Mouse (Mus musculus) liver, adult 2 months (tissue): ENCODE measurements around the gene Nfs1. TPM values are rescaled to one million over a fixed set of nuclear protein-coding genes. Genes with fewer than 3 reads are reported as not detected.
A peak's percentile ranks its signal among the peaks of the same experiment; 100 is the strongest.

Experiments
- DNase-seq: peaks from one replicate; pipeline ENCODE4 v3.0.0-alpha.2; 2011; ENCODE audit warnings: low read depth, low spot score; ENCODE audit errors: extremely low read depth
- H3K27ac ChIP-seq: fragments of 200-500 bp; replicated peaks from 2 replicates; pipeline ENCODE4 v1.5.1; 2012; ENCODE audit warnings: low read depth, mild to moderate bottlenecking, control low read depth, inconsistent platforms, low read length; ENCODE audit not compliant: insufficient read depth
- H3K27me3 ChIP-seq: fragments of 200-500 bp; 2 replicates; pipeline ENCODE4 v1.6.1; 2012; ENCODE audit warnings: mild to moderate bottlenecking, moderate library complexity, low read length, inconsistent platforms; ENCODE audit not compliant: control insufficient read depth, insufficient read depth
- H3K36me3 ChIP-seq: fragments of 200-500 bp; 2 replicates; pipeline ENCODE4 v1.6.1; 2012; ENCODE audit warnings: low read length, inconsistent platforms; ENCODE audit not compliant: control insufficient read depth, insufficient read depth
- H3K4me1 ChIP-seq: fragments of 200-500 bp; 2 replicates; pipeline ENCODE4 v1.6.1; 2011; ENCODE audit warnings: low read length; ENCODE audit not compliant: control insufficient read depth, insufficient read depth
- H3K4me3 ChIP-seq: fragments of 200-500 bp; 2 replicates; pipeline ENCODE4 v1.5.1; 2011; ENCODE audit warnings: low read depth, mild to moderate bottlenecking, control low read depth, low read length, moderate library complexity; ENCODE audit not compliant: insufficient read depth
- H3K79me2 ChIP-seq: fragments of 200-500 bp; 2 replicates; pipeline ENCODE4 v1.6.1; 2012; ENCODE audit warnings: inconsistent platforms, mild to moderate bottlenecking, low read length, moderate library complexity; ENCODE audit not compliant: control insufficient read depth, insufficient read depth
- H3K9ac ChIP-seq: fragments of 200-500 bp; 2 replicates; pipeline ENCODE4 v1.6.1; 2012; ENCODE audit warnings: low read depth, mild to moderate bottlenecking, control low read depth, inconsistent platforms, low read length
- CTCF ChIP-seq: fragments of 200-500 bp; IDR thresholded peaks from 2 replicates; pipeline ENCODE4 v1.5.1; 2011; ENCODE audit warnings: low read depth, low read length, control low read depth
- POLR2A ChIP-seq: fragments of 200-500 bp; IDR thresholded peaks from 2 replicates; pipeline ENCODE4 v1.6.1; 2011; ENCODE audit warnings: low read length, control low read depth; ENCODE audit not compliant: insufficient read depth; ENCODE audit errors: extremely low read depth
- WGBS: fragments of 180-500 bp; shearing (Covaris S2); methylation state at CpG from one replicate; pipeline ENCODE4 v1.1.7; 2018; 5-methylcytosine and 5-hydroxymethylcytosine counted together
- polyA plus RNA-seq: library from polyadenylated mRNA; depleted of rRNA; stranded (reverse); fragments of >200 nt; gene quantifications from 2 replicates; pipeline ENCODE4 v1.2.3, GENCODE M21; 2012
- total RNA-seq: library from RNA; depleted of rRNA; stranded (reverse); fragments of >200 nt; gene quantifications from 2 replicates; pipeline ENCODE4 v1.2.3, GENCODE M21; 2014

Nfs1 gene
- total and polyA plus RNA-seq, 2 experiments: 67.4 to 75.1 TPM

GRCm38 (mm10) chr2:156181592-156181991, 37.6 kb upstream of the Nfs1 start:
- H3K27ac ChIP-seq: no peak overlapping the region; the same call in 1 of the 2 replicates
- peaks cover 12% of the 10 kb centered on the region for H3K79me2 ChIP-seq
- H3K4me3 ChIP-seq: no peak overlapping the region
- TF ChIP-seq POLR2A: no peak
- peaks cover 12% of the 10 kb centered on the region for H3K4me1 ChIP-seq
- peaks cover 12% of the 10 kb centered on the region for H3K36me3 ChIP-seq
- H3K9ac ChIP-seq: no peak overlapping the region
- DNase-seq: no peak
- WGBS: 77% methylated on average over 2 of the region's 2 CpGs
- H3K27me3 ChIP-seq: no peaks in the 10 kb centered on the region

- peak overlapping the region; percentile 72 for H3K4me3 ChIP-seq
- H3K4me1 ChIP-seq: peaks cover 12% of the 10 kb centered on the region
- DNase-seq: peak; percentile 43
- no peak for TF ChIP-seq POLR2A
- H3K27me3 ChIP-seq: no peaks in the 10 kb centered on the region
- peaks cover 12% of the 10 kb centered on the region for H3K79me2 ChIP-seq
- WGBS: 1% methylated on average over 8 of the region's 8 CpGs
- H3K9ac ChIP-seq: peak overlapping the region; percentile 72
- H3K27ac ChIP-seq: peak overlapping the region; percentile 90
- peaks cover 14% of the 10 kb centered on the region for H3K36me3 ChIP-seq
These were observed 37.0 kb upstream of the Nfs1 start for GRCm38 (mm10) chr2:156180824-156181590.

GRCm38 (mm10) chr2:156180094-156180821, 36.3 kb upstream of the Nfs1 start, which contains the start of gene Rbm39:
Gene Rbm39, minus strand, starts transcription at chr2:156180238.
- under 1% methylated on average over 47 of the region's 47 CpGs for WGBS
- no peaks in the 10 kb centered on the region for H3K27me3 ChIP-seq
- peak within 1 kb of the TSS; percentile 98 for H3K9ac ChIP-seq
- DNase-seq: peak; percentile 93
- H3K4me3 ChIP-seq: peak within 1 kb of the TSS; percentile 98
- peaks cover 12% of the 10 kb centered on the region for H3K79me2 ChIP-seq
- peaks cover 17% of the 10 kb centered on the region for H3K36me3 ChIP-seq
- TF ChIP-seq POLR2A: peak; percentile 96
- peak; percentile 46; the same call in 1 of the 2 replicates for TF ChIP-seq CTCF
- peak within 1 kb of the TSS; percentile 99 for H3K27ac ChIP-seq
- peaks cover 12% of the 10 kb centered on the region for H3K4me1 ChIP-seq

GRCm38 (mm10) chr2:156179796-156180093, 35.8 kb upstream of the Nfs1 start:
- peak overlapping the region; percentile 99 for H3K27ac ChIP-seq
- no peak for DNase-seq
- no peaks in the 10 kb centered on the region for H3K27me3 ChIP-seq
- H3K4me3 ChIP-seq: peak overlapping the region; percentile 98
- H3K36me3 ChIP-seq: peaks cover 19% of the 10 kb centered on the region
- H3K4me1 ChIP-seq: peaks cover 12% of the 10 kb centered on the region
- TF ChIP-seq CTCF (no peak), POLR2A (no peak)
- WGBS: under 1% methylated on average over 41 of the region's 41 CpGs
- peak overlapping the region; percentile 98 for H3K9ac ChIP-seq
- H3K79me2 ChIP-seq: peaks cover 12% of the 10 kb centered on the region

- Histone ChIP-seq H3K4me1 (peaks cover 12% of the 10 kb centered on the region), H3K27me3 (no peaks in the 10 kb centered on the region), H3K79me2 (peaks cover 12% of the 10 kb centered on the region), H3K4me3 (peak overlapping the region; percentile 98), H3K36me3 (peaks cover 24% of the 10 kb centered on the region), H3K9ac (peak overlapping the region; percentile 98), H3K27ac (peak overlapping the region; percentile 99)
- peak; percentile 43 for DNase-seq
- no peak for TF ChIP-seq CTCF
- TF ChIP-seq POLR2A: no peak
- WGBS: under 1% methylated on average over 47 of the region's 47 CpGs
These were observed 35.2 kb upstream of the Nfs1 start for GRCm38 (mm10) chr2:156179046-156179795.
